Mouse (Mus musculus): Measurements from ENCODE around the gene Ndel1.

The Ndel1 gene

GRCm38 (mm10) chr11:68871748-68872147, at the start of gene Ndel1:
TSS of gene Ndel1 (minus strand) at chr11:68871858.
- DNase-seq: peak; percentile 54

- DNase-seq: no peak
Observed at GRCm38 (mm10) chr11:68914566-68914965, 42.9 kb upstream of the Ndel1 start.

- DNase-seq: no peak
Observed at GRCm38 (mm10) chr11:68911531-68912177, 40.0 kb upstream of the Ndel1 start.

- no peak for DNase-seq
Observed at GRCm38 (mm10) chr11:68908846-68909503, 37.3 kb upstream of the Ndel1 start.

GRCm38 (mm10) chr11:68907251-68907650, 35.6 kb upstream of the Ndel1 start:
- no peak for DNase-seq

GRCm38 (mm10) chr11:68906461-68906790, 34.8 kb upstream of the Ndel1 start:
- no peak for DNase-seq

- DNase-seq: no peak
Observed at GRCm38 (mm10) chr11:68905665-68906460, 34.2 kb upstream of the Ndel1 start.

GRCm38 (mm10) chr11:68905138-68905531, 33.5 kb upstream of the Ndel1 start:
- DNase-seq: no peak

- peak; percentile 64 for DNase-seq
Observed at GRCm38 (mm10) chr11:68904375-68905137, 32.9 kb upstream of the Ndel1 start.

GRCm38 (mm10) chr11:68903775-68904174, 32.1 kb upstream of the Ndel1 start:
- DNase-seq: no peak

GRCm38 (mm10) chr11:68902823-68903222, 31.2 kb upstream of the Ndel1 start:
- DNase-seq: no peak

- no peak for DNase-seq
Observed at GRCm38 (mm10) chr11:68902367-68902766, 30.7 kb upstream of the Ndel1 start.

GRCm38 (mm10) chr11:68902047-68902364, 30.3 kb upstream of the Ndel1 start:
- no peak for DNase-seq

GRCm38 (mm10) chr11:68901351-68902046, 29.8 kb upstream of the Ndel1 start, which contains the start of gene Rpl26:
TSS of gene Rpl26 (plus strand) at chr11:68901583.
- peak; percentile 98 for DNase-seq

GRCm38 (mm10) chr11:68900519-68901350, 29.1 kb upstream of the Ndel1 start:
- DNase-seq: no peak

- no peak for DNase-seq
Observed at GRCm38 (mm10) chr11:68899815-68900214, 28.2 kb upstream of the Ndel1 start.

GRCm38 (mm10) chr11:68898790-68899189, 27.1 kb upstream of the Ndel1 start:
- no peak for DNase-seq

- no peak for DNase-seq
Observed at GRCm38 (mm10) chr11:68897838-68898237, 26.2 kb upstream of the Ndel1 start.

GRCm38 (mm10) chr11:68897120-68897519, 25.5 kb upstream of the Ndel1 start:
- DNase-seq: no peak

GRCm38 (mm10) chr11:68896247-68896646, 24.6 kb upstream of the Ndel1 start:
- DNase-seq: no peak

- no peak for DNase-seq
Observed at GRCm38 (mm10) chr11:68893911-68894464, 22.3 kb upstream of the Ndel1 start.

Measured in layer of hippocampus, adult 9-11 months (tissue).